ENCODE assay signal across 9 mouse cellular contexts in the genomic region with DNA sequence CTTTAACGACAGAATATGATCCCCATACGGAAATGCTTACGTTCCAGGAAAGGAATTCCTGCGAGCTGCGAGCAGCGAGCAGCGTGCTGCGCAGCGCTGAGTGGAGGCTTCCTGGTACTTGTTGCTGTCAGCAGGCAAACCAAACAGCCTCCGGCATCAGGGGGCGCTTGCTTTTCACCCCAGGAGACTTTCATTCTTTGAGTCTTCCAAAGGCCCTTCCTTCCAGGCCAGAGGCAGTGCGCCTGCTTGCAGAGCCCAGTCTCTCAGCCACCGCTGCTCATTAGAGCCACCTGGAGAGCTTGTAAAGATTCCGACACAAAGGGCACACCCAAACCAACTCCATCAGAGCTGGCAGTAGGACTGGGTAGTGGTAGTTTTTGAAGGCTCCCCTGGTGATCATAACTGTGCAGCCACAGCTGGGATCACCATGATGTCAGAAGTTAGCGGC. TPM values are rescaled to one million over a fixed set of nuclear protein-coding genes. Genes with fewer than 3 reads are reported as not detected.
A peak's percentile ranks its signal among the peaks of the same experiment; 100 is the strongest.
DNase-seq lines count a peak whose midpoint lies in the region; ATAC-seq lines count a peak whose summit lies in the region.
"Had no signal": no experiment of that assay in that cellular context is flagged by ENCODE, and none has a peak within 500 bp of the region (broad histone marks: within the 10 kb centered on the region; RNA-seq: fewer than 3 reads in every experiment).

No protein-coding gene starts in this region.

- H3K9ac ChIP-seq in kidney, embryonic 14.5 days (ENCODE audit: low read depth, low read length) = peak overlapping the region; percentile 24; the same call in 1 of the 2 replicates

- peak overlapping the region; percentile 14; the same call in 1 of the 2 replicates for H3K4me3 ChIP-seq in kidney, embryonic 14.5 days (ENCODE audit: low read length)

- ATAC-seq in kidney, embryonic 14.5 days (ENCODE audit: low FRiP score, low TSS enrichment) = peak; percentile 68

- no peak for DNase-seq in kidney, adult 11 months
- peak; percentile 82 for DNase-seq in embryo, embryonic 10.5 days (ENCODE audit: low spot score)
- peak; percentile 15 to 35 for DNase-seq in heart, postnatal 14 days
- peak; percentile 9 for DNase-seq in lung, postnatal 14 days
- DNase-seq in ovary, postnatal 10 days (ENCODE audit: low spot score) = no peak
- DNase-seq in adrenal gland, adult 2 months = no peak
- DNase-seq in T-cell, adult 2 months (ENCODE audit: low spot score) = no peak

- H3K27me3 ChIP-seq in kidney, embryonic 14.5 days (ENCODE audit: control insufficient read depth, insufficient read depth, low read length) = peaks cover 3% of the 10 kb centered on the region; the same call in 1 of the 2 replicates

- WGBS in kidney, embryonic 14.5 days = 8% methylated on average over 15 of the region's 15 CpGs

- H3K4me2 ChIP-seq in kidney, embryonic 14.5 days (replicated peaks; ENCODE audit: low read depth, low read length) = peak overlapping the region; percentile 37

- H3K9me3 ChIP-seq in kidney, embryonic 14.5 days (ENCODE audit: control insufficient read depth, low read length) = no peaks in the 10 kb centered on the region

- intact Hi-C loops in heart, postnatal 14 days (cut with DNase I) = no loop called here

- H3K4me1 ChIP-seq in kidney, embryonic 14.5 days (ENCODE audit: control insufficient read depth, insufficient read depth, low read length) = no peaks in the 10 kb centered on the region

- H3K36me3 ChIP-seq in kidney, embryonic 14.5 days (ENCODE audit: control insufficient read depth, insufficient read depth, low read length) = no peaks in the 10 kb centered on the region

- no peak overlapping the region; the same call in 1 of the 2 replicates for H3K27ac ChIP-seq in kidney, embryonic 14.5 days (ENCODE audit: low read depth, low read length)

RNA-seq across cellular contexts. Expression of a gene that starts 48.9 kb away (rescaled TPM):
- polyA plus RNA-seq in kidney, embryonic 14.5 days (2014; fragmentation: Nextera tagmentation; extraction: Ambion mirVana) = 1.3 TPM in 2 replicates
- not detected for total RNA-seq in heart, postnatal 14 days (2021)
- under 1 TPM; 0.17 to 0.37 TPM for total RNA-seq in adrenal gland, adult 2 months (2021)
- not detected in 2 replicates for polyA plus RNA-seq in adrenal gland, adult 2 months (2012; rRNA removed)
- total RNA-seq: hematopoietic stem cell, adult 5-6 weeks had no signal

Comparison
In these comparisons a context has a peak if more than half of its experiments do, and no peak if none do; other contexts are left out.
1. DNase-seq: peak in embryo, embryonic 10.5 days (single experiment), heart, postnatal 14 days (2 of 2) and lung, postnatal 14 days (single experiment); none in kidney, adult 11 months (single experiment), ovary, postnatal 10 days (single experiment), adrenal gland, adult 2 months (single experiment) and T-cell, adult 2 months (single experiment).